Mouse (Mus musculus) heart, postnatal 0 days (tissue): ENCODE measurements around the gene Shisa9.

Experiments
- CTCF ChIP-seq: IDR thresholded peaks from 2 replicates; pipeline ENCODE4 v1.5.1; 2016; ENCODE audit warnings: antibody characterized with exemption, control low read depth, low read depth
- EP300 ChIP-seq: IDR thresholded peaks from 2 replicates; pipeline ENCODE4 v1.6.1; 2016; ENCODE audit warnings: antibody characterized with exemption, low read depth

GRCm38 (mm10) chr16:12189739-12190138 lies 205.8 kb downstream of the Shisa9 start:
- no peak for TF ChIP-seq CTCF
- no peak for TF ChIP-seq EP300
